Mouse (Mus musculus) A20 (cell line): Measurements from ENCODE around the gene Olfr982.

Experiments
- DNase-seq: peaks from one replicate; pipeline ENCODE4 v3.0.0-alpha.2; 2011; ENCODE audit warnings: low read depth, low spot score

The Olfr982 gene

DNA sequence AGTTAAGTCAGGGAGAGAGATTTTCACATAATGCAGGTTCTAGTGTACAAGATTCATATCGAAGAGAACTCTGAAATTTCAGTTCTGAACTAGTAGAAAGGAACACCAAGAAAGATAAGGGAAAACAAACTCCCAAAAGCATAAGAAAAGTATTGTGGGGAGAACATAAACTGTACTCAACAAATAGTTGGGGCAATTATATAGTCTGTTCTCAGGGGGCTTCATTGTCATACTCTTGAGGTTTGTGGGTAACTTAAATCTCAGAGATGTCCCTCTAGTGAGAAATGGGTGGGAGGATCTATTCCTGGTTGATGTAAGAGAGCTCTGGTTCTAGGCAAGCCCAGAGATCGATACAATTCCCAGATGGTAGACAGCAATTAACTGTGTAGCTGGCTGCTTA is at the start of gene Olfr982:
TSS of gene Olfr982 (plus strand) at position 301 of the 400 bp plus-strand sequence.
- DNase-seq, result no peak

DNA sequence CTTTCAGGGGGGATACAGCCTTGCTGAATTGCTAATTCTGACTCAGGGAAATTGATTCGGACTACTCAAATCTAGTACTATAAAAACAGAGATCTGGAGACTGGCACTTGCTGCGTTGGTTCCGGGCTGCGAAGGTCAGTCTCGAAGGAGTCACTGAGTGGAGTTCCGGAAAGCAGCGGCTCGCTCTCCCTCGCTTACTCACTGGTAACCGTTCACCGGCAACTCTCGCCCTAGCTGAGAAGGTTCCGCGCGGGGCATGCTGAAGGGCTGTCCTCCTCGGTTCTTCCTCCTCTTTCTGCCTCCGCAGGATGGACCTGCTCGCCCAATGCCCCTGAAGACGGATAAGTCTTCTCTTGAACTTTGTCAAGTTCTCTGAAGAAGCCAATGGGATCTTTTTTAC is 23.5 kb upstream of the Olfr982 start:
- DNase-seq, result no peak

DNA sequence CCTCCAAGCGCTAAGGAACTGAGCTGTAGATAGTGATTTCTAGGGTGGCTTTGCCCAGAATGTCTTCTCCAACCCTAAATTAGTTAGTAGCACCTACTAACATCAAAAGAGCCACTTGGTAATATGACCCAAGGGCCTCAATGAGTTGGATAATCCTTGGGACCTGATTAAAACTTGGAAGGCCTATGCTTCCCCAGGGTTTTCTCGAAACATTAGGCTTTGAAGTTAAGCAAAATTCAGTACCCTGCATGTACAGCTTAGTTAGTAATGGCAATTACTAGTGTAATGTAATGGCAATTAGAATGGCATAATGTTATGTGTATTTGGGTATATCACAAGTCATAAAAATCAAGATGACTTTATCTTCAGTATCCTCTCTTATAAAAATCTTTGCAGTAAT is 19.9 kb downstream of the Olfr982 start, which contains the start of gene Olfr983:
TSS of gene Olfr983 (minus strand) at position 101 of the 400 bp plus-strand sequence.
- no peak for DNase-seq

DNA sequence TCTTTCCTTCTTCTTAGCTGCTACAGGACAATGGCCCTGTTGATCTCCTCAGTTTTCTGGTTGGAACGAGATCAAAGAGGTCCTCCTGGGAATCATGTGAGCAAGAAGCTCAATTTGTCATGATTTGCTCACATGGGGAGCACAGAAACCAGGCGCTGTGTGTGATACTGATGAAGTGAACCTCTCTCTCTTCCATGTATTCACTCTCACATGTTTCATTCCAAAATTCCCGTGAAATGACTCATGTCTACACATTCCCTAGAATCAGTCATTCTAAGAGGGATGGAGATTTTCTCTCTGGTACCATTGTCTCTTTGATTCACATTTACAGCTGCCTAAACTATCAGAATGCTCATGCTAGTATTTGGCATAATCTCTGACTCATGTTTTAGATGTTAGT is 21.1 kb downstream of the Olfr982 start:
- DNase-seq, result no peak

- DNase-seq, result no peak
Measured at GRCm38 (mm10) chr9:40114106-40114505, 40.5 kb downstream of the Olfr982 start, which contains the start of gene Olfr984. Olfr984 (minus strand) TSS chr9:40114206.

DNA sequence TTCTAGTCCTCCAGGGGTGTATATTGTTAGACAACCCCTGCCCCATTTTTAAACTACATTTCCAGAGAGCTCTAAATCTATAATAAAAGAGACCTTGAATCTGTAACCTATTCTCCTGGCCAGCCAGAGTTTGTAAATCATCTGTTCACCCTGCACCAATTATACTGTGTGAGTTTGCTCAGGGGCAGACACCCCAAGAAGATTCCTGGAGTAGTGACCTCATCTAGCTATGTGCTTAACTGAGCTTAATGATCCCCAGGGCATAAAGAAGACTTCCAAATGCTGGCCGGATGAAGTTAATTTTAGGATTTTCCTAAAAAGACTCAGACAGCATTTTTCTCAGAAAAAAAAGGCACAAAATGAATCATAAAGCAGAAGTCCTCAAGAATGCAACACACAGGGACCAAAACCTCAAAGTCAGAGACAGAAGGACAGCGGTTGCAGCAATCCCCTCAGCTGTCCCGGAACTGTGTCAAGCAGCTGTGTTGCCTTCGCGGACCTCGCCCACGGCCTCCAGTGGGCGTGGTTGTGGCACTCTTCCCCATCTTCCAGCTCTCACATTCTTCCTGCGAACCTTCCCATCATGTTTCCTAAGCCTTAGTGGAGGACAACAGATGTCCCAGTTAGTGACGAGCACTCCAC is 43.1 kb downstream of the Olfr982 start:
- no peak for DNase-seq

GRCm38 (mm10) chr9:40117287-40117659 is 43.6 kb downstream of the Olfr982 start:
- DNase-seq, result no peak
